Mouse (Mus musculus) hindbrain, embryonic 15.5 days (tissue): Measurements from ENCODE around the gene S100a14. TPM values are rescaled to one million over a fixed set of nuclear protein-coding genes. Genes with fewer than 3 reads are reported as not detected.

Experiments used
- ATAC-seq: fragments of 200-750 bp; cut with Nextera tagmentation; 2 replicates; pipeline ENCODE4 v1.8.0; 2017; ENCODE audit warnings: low read depth, moderate number of reproducible peaks, moderate TSS enrichment; ENCODE audit not compliant: low FRiP score
- H3K27ac ChIP-seq: fragments of 300-500 bp; sonication (generic); replicated peaks from 2 replicates; pipeline ENCODE4 v1.5.1; 2015; ENCODE audit warnings: mild to moderate bottlenecking, inconsistent platforms
- H3K27me3 ChIP-seq: fragments of 300-500 bp; sonication (generic); 2 replicates; pipeline ENCODE4 v1.6.1; 2015; ENCODE audit warnings: control low read depth, inconsistent platforms
- H3K36me3 ChIP-seq: fragments of 300-500 bp; sonication (generic); 2 replicates; pipeline ENCODE4 v1.6.1; 2015; ENCODE audit warnings: control low read depth, inconsistent platforms
- H3K4me1 ChIP-seq: fragments of 300-500 bp; sonication (generic); replicated peaks from 2 replicates; pipeline ENCODE4 v1.6.1; 2015; ENCODE audit warnings: control low read depth, inconsistent platforms
- H3K4me2 ChIP-seq: fragments of 300-500 bp; sonication (generic); 2 replicates; pipeline ENCODE4 v1.6.1; 2015; ENCODE audit warnings: moderate library complexity, mild to moderate bottlenecking, inconsistent platforms
- H3K4me3 ChIP-seq: fragments of 300-500 bp; sonication (generic); 2 replicates; pipeline ENCODE4 v1.5.1; 2015; ENCODE audit warnings: mild to moderate bottlenecking, inconsistent platforms
- H3K9ac ChIP-seq: fragments of 300-500 bp; sonication (generic); 2 replicates; pipeline ENCODE4 v1.6.1; 2015; ENCODE audit warnings: inconsistent platforms
- H3K9me3 ChIP-seq: fragments of 300-500 bp; sonication (generic); 2 replicates; pipeline ENCODE4 v1.6.1; 2016; ENCODE audit warnings: control low read depth, inconsistent platforms
- WGBS: fragments of 180-500 bp; shearing (Covaris S2); methylation state at CpG from one replicate; pipeline ENCODE4 v1.1.7; 2015; 5-methylcytosine and 5-hydroxymethylcytosine counted together
- polyA plus RNA-seq: library from polyadenylated mRNA; unstranded; fragments of >200 nt; fragmentation: Nextera tagmentation; extraction: Ambion mirVana; gene quantifications from 2 replicates; pipeline ENCODE4 v1.2.1, GENCODE M21; 2015

The S100a14 gene
- polyA plus RNA-seq: 0.29 TPM in 1 of 2 replicates, not detected in the other

DNA sequence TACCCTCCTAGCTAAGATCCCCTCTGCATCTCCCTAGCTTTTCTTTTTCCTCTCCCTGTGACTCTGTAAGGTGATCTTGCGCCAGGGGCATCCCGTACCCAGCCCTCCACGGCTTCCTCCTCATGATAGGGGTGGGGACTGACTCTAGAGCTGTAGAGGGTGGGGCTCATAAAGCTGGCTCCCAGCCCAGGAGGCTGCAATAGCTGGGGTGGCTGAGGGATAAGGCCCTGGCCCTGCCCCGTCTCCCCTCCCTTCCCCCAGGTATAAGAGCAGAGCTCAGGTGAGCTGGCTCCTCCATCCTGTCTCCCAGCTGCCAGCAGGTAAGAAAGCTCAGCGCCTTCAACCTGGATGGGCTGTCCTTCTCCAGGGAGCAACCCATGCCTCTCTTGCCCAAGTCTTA, at the start of gene S100a14:
TSS of gene S100a14 (plus strand) at position 277 of the 400 bp plus-strand sequence.
- no peaks in the 10 kb centered on the region for H3K4me1 ChIP-seq
- H3K4me3 ChIP-seq: no peak within 1 kb of the TSS
- H3K9me3 ChIP-seq: no peaks in the 10 kb centered on the region
- 83% methylated on average over 5 of the region's 5 CpGs for WGBS
- no peak within 1 kb of the TSS for H3K27ac ChIP-seq
- H3K27me3 ChIP-seq: no peaks in the 10 kb centered on the region
- H3K36me3 ChIP-seq: no peaks in the 10 kb centered on the region
- H3K4me2 ChIP-seq: no peak within 1 kb of the TSS
- ATAC-seq: no peak
- no peak within 1 kb of the TSS for H3K9ac ChIP-seq

DNA sequence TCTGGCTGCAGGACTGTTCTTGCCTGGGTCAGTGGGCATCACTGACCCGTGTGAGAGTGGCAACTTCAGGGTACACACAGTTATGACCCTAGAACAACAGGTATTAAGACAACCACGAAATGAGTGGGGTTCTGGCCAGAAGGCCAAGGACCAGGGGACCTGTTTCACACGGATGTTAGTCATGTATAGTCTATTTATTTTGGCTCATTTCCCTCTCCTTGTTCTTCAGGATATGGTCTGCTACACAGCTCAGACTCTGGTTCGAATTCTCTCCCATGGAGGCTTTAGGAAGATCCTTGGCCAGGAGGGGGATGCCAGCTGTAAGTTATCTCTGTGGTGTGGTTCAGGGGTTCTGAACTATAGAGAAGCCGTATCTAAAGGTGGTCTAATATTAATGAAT, 39.7 kb upstream of the S100a14 start:
- Histone ChIP-seq H3K36me3 (peaks cover 67% of the 10 kb centered on the region), H3K4me3 (no peak overlapping the region), H3K9ac (no peak overlapping the region), H3K4me1 (peaks cover 10% of the 10 kb centered on the region), H3K9me3 (no peaks in the 10 kb centered on the region), H3K27ac (no peak overlapping the region), H3K4me2 (no peak overlapping the region), H3K27me3 (no peaks in the 10 kb centered on the region)
- 79% methylated on average over 5 of the region's 5 CpGs for WGBS
- no peak for ATAC-seq

DNA sequence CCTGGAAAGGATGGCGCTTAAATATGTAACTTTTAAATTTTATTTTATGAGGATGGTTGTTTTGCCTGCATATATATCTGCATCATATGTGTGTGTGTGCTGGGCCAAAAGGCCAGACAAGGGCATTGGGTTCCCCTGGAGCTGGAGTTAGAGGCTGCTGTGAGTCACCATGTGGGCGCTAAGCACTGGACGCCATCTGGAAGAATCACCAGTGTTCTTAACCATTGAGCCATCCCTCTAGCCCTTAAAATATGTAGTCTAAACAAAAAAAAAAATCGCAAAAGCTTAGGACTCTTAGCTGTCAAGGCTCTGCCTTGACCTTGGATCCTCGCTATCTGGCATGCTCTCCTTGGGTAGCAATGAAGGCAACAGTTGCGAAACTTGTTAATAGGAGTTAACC, 38.1 kb upstream of the S100a14 start:
- H3K27me3 ChIP-seq: no peaks in the 10 kb centered on the region
- 91% methylated on average over 6 of the region's 6 CpGs for WGBS
- peaks cover 10% of the 10 kb centered on the region for H3K4me1 ChIP-seq
- H3K9me3 ChIP-seq: no peaks in the 10 kb centered on the region
- ATAC-seq: no peak
- H3K4me3 ChIP-seq: no peak overlapping the region
- H3K27ac ChIP-seq: no peak overlapping the region
- no peak overlapping the region for H3K4me2 ChIP-seq
- no peak overlapping the region for H3K9ac ChIP-seq
- peaks cover 51% of the 10 kb centered on the region for H3K36me3 ChIP-seq

DNA sequence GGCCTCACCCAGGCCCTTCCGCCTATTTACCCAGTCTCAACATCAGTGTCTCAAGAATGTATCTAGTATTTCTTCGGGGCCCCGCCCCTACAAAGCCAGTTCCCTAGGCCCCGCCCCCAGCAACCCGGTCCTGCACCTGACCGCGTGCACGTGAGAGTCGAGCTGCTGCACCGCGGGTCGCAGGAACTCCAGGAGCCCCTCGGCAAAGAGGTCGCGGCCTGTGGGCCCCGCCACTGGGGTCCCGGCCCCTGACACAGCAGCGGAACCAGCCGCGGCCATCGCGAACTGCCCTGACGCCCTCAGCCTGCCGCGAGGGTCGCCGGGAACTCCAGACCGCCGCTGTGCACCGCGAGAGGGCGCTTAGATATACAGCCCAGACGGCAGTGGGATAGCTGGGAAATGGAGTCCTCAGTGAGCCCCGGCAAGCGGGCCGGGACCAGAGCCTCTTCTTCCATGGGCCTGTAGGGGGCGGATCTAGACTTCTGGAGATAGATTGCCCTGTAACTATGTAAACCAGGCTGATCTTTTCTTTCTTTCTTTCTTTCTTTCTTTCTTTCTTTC, 35.9 kb upstream of the S100a14 start, which contains the start of gene Snapin:
TSS of gene Snapin (minus strand) at position 338 of the 561 bp plus-strand sequence.
- WGBS: under 1% methylated on average over 37 of the region's 37 CpGs
- H3K27me3 ChIP-seq: no peaks in the 10 kb centered on the region
- peaks cover 34% of the 10 kb centered on the region for H3K36me3 ChIP-seq
- peak within 1 kb of the TSS; percentile 80 for H3K9ac ChIP-seq
- H3K4me2 ChIP-seq: peak within 1 kb of the TSS; percentile 63
- H3K9me3 ChIP-seq: no peaks in the 10 kb centered on the region
- peak within 1 kb of the TSS; percentile 82 for H3K27ac ChIP-seq
- H3K4me1 ChIP-seq: peaks cover 10% of the 10 kb centered on the region
- H3K4me3 ChIP-seq: peak within 1 kb of the TSS; percentile 98
- peak; percentile 97 for ATAC-seq

DNA sequence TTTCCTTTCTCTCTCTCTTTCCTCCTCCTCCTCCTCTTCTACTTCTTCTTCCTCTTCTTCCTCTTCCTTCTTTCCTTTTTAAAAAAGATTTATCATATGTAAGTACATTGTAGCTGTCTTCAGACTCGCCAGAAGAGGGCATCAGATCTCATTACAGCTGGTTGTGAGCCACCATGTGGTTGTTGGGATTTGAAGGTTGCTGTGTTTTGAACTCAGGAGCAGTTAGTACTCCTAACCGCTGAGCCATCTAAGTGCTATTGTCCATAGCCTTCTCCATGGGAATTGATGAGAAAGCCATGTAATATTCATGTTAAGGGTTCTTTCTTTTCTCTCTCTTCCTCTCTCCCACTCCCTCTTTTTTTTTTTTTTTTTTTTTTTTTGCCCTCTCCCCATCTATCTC, 35.3 kb upstream of the S100a14 start:
- H3K4me2 ChIP-seq: no peak overlapping the region
- H3K4me3 ChIP-seq: no peak overlapping the region
- no peak for ATAC-seq
- peaks cover 10% of the 10 kb centered on the region for H3K4me1 ChIP-seq
- no peak overlapping the region for H3K27ac ChIP-seq
- H3K36me3 ChIP-seq: peaks cover 33% of the 10 kb centered on the region
- no peak overlapping the region for H3K9ac ChIP-seq
- H3K9me3 ChIP-seq: no peaks in the 10 kb centered on the region
- WGBS: 41% methylated on average over 2 of the region's 2 CpGs
- no peaks in the 10 kb centered on the region for H3K27me3 ChIP-seq

DNA sequence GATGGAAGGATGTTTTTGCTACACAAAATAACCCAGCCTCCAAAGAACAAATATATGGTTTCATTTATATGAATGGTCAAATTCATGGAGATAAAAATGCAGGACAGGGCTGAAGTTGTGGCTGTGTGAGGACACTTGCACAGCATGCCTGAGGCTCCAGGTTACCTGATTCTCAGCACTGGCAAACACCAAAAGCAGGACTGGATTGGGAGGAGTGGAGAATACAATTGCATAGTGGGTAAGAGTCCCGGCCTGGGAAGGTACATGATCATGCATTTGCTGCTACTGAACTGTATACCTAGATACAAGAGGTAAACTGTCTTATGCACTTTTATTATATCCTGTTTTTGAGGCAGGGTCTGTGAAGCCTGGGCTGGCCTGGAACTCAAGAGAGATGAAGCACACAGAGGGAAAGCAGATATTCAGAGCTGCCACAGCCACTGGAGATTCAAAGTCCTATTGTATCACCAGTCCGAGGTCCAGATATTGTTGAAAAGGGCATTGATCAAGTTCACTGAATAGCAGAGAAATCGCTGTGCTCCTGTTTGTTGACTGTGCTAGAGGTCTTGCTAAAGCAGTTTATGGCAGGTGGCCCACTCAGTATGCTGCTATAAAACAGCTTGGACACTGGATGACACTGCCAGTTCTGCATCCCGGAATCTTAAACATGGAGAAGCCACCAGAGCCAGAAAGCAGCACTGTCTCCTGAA, 32.7 kb upstream of the S100a14 start:
- H3K9ac ChIP-seq: no peak overlapping the region
- WGBS: 62% methylated on average over 4 of the region's 4 CpGs

DNA sequence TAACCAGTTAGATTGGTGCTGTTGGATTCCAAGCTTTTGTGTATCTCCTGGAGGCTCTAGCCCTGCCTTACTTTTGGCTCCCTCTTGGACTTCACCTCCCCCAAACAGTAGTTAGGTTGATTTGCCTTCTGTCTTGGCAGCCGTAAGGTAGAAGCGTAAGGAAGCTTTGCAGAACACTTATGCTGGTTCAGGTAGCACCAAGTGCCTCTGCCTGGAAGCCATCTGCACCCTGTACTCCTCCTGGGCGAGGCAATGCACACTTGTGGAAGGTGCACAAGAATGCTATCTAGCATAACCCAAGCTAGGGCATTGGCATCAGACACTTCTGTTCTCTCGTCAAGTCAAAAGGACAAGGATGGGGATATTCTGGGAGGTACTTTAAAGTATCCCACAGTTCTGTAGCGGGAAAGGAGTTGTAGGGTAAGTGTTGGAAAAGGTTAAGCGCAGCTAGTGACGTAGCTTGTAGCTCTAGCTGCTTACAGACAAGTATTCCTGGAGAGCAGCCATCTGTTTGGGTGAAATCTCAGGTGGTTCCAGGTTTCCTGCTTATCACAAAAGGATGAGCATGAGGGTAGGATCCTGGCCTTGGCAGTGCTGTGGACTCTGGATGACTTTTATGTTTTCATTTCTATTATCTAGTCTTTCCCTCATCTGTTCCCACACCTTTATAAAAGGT, 30.7 kb upstream of the S100a14 start:
- ATAC-seq: no peak
- no peaks in the 10 kb centered on the region for H3K9me3 ChIP-seq
- H3K4me1 ChIP-seq: no peaks in the 10 kb centered on the region
- 93% methylated on average over 7 of the region's 7 CpGs for WGBS
- H3K36me3 ChIP-seq: peaks cover 45% of the 10 kb centered on the region
- no peak overlapping the region for H3K4me2 ChIP-seq
- H3K9ac ChIP-seq: no peak overlapping the region
- H3K27me3 ChIP-seq: no peaks in the 10 kb centered on the region
- H3K4me3 ChIP-seq: no peak overlapping the region
- H3K27ac ChIP-seq: no peak overlapping the region

More for the DNA sequence above, 32.7 kb upstream of the S100a14 start:
- Histone ChIP-seq H3K4me2 (no peak overlapping the region), H3K4me3 (no peak overlapping the region), H3K4me1 (peaks cover 10% of the 10 kb centered on the region), H3K9me3 (no peaks in the 10 kb centered on the region), H3K36me3 (peaks cover 33% of the 10 kb centered on the region), H3K27ac (no peak overlapping the region), H3K27me3 (no peaks in the 10 kb centered on the region)
- no peak for ATAC-seq

DNA sequence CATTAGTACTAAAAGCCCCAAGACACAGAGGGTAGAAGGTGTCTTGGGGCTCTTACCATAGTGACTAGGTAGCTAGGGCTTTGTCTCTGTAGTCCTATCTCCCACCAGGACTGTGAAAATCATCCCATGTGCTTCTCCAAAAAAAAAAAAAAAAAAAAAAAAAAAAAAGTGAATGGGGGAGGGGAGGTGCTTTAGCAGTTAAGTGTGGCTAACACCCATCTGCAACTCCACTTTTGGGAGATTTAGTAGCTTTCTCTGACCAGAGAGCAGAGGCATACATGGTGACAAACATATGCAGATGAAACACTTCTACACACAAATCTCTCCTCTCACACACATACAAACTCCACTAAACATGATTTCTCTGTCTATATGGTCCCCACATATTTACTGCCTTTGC, 29.1 kb upstream of the S100a14 start:
- Histone ChIP-seq H3K4me1 (no peaks in the 10 kb centered on the region), H3K36me3 (peaks cover 60% of the 10 kb centered on the region), H3K27me3 (no peaks in the 10 kb centered on the region), H3K9me3 (no peaks in the 10 kb centered on the region), H3K9ac (no peak overlapping the region), H3K4me3 (no peak overlapping the region), H3K4me2 (no peak overlapping the region), H3K27ac (no peak overlapping the region)
- ATAC-seq: no peak

DNA sequence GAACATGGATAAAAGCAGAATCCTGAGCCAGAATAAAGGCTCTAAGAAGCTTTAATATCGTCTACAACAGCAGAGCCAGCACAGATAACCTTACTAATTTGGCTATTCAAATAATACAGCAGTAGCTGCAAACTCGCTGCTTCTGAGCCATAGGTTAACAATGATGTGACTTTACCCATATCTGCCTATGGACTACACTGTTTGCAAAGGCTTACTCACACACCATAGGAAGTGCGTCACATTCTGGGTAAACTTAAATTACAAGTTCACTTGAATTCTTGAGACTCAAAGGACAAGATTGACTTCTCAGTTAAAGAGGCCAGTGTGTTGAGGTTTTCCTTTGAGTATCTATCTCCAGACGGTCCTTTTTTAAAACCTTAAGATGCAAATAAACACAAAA, 23.2 kb upstream of the S100a14 start:
- Histone ChIP-seq H3K36me3 (peaks cover 77% of the 10 kb centered on the region), H3K27ac (no peak overlapping the region), H3K4me3 (no peak overlapping the region), H3K27me3 (no peaks in the 10 kb centered on the region), H3K9me3 (no peaks in the 10 kb centered on the region), H3K9ac (no peak overlapping the region), H3K4me1 (peaks cover 32% of the 10 kb centered on the region), H3K4me2 (no peak overlapping the region)
- WGBS: 91% methylated on average over 4 of the region's 4 CpGs
- no peak for ATAC-seq

DNA sequence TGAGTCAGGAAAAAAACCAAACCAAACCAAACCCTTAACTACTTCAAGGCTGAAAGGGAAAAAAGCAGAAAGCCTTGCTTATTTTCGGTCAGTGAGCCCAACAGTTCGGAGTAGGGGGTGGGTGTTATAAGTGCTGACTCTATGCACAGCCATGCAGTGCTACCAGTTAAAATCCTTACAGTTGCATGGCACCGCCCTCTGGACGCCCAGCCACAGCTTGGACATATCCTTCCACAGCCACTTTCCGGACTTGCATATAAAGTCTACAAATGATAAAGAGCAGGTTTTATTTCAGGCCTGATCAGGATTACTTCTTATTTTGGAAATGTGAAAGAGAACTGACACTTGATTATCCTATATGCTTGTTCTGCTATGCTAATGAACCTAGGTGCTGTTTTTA, 21.4 kb upstream of the S100a14 start:
- ATAC-seq: no peak
- Histone ChIP-seq H3K9ac (no peak overlapping the region), H3K9me3 (no peaks in the 10 kb centered on the region), H3K27ac (no peak overlapping the region), H3K4me2 (no peak overlapping the region), H3K27me3 (no peaks in the 10 kb centered on the region), H3K4me3 (no peak overlapping the region), H3K4me1 (peaks cover 32% of the 10 kb centered on the region), H3K36me3 (peaks cover 61% of the 10 kb centered on the region)
- WGBS: 97% methylated on average over 5 of the region's 5 CpGs

DNA sequence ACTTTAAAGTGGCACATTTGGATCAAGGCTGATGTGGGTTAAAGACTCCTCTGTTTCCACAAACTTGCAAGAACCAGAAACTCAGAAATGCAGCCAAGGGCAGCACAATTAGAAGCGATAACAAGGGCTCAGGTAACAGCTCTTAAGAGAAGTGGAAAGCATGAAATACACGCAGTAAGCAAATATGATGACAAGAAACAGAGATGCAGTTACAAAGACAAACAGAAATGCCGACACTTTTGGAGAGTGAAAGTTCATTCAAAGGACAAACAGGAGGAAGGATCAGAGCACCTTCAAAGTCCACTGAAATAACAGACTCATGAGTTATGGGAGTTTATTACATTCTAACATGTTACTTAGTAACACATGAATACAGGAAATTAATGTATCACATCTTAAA, 20.3 kb upstream of the S100a14 start:
- Histone ChIP-seq H3K36me3 (peaks cover 54% of the 10 kb centered on the region), H3K27me3 (no peaks in the 10 kb centered on the region)

DNA sequence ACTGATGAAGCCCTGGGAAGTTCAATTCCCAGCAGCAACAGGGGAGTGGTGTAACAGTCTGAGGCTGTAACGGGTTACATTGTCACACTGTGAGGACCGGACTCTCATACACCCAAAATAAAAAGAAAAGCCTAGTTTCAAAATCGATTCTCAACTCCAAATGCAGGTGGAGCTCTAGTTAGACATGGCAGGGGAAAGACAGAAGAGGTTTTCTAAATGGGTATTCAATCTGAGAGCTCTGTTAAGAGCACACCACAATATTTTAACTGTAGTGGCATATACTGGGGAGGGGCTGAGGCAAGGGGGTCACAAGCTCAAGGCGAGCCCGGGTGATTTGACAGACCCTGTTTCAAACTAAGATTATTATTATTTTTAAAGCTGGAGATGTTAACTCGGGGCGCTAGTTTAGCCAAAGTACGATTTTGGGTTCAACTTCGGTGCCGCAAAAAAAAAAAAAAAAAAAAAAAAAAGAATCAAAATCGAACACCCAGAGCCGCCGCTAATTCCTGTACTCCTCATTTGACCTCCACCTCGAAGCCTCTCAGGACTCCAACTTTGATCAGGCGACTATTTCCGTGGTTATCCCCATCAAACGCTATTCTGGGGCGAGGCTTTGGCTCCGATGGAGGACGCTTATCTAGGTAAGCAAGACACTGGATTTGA, 18.2 kb upstream of the S100a14 start:
- Histone ChIP-seq H3K27me3 (peaks cover 11% of the 10 kb centered on the region), H3K4me2 (peak overlapping the region; percentile 73), H3K4me1 (peaks cover 32% of the 10 kb centered on the region), H3K27ac (peak overlapping the region; percentile 98), H3K9ac (peak overlapping the region; percentile 98), H3K9me3 (no peaks in the 10 kb centered on the region), H3K36me3 (peaks cover 36% of the 10 kb centered on the region), H3K4me3 (peak overlapping the region; percentile 96)
- ATAC-seq: no peak
- 2% methylated on average over 20 of the region's 20 CpGs for WGBS

More for the DNA sequence above, 20.3 kb upstream of the S100a14 start:
- WGBS: 90% methylated on average over 3 of the region's 3 CpGs
- no peaks in the 10 kb centered on the region for H3K9me3 ChIP-seq
- ATAC-seq: no peak
- H3K9ac ChIP-seq: no peak overlapping the region
- H3K4me2 ChIP-seq: no peak overlapping the region
- peaks cover 32% of the 10 kb centered on the region for H3K4me1 ChIP-seq
- H3K4me3 ChIP-seq: no peak overlapping the region
- no peak overlapping the region for H3K27ac ChIP-seq
